Mouse (Mus musculus): ENCODE data around the gene Raet1e.
"Not testable (repeated sequence)": the region's sequence is repeated elsewhere in the genome, so short reads cannot be mapped to it uniquely, and the experiment has no call there.

The Raet1e gene

GRCm38 (mm10) chr10:22165328-22166003 is 7.1 kb downstream of the Raet1e start:
- not testable (repeated sequence) for DNase-seq (ENCODE audit: low spot score)

- DNase-seq (ENCODE audit: low spot score), result not testable (repeated sequence)
These were observed 7.7 kb downstream of the Raet1e start for GRCm38 (mm10) chr10:22166025-22166424.

- not testable (repeated sequence) for DNase-seq (ENCODE audit: low spot score)
These were observed 8.7 kb downstream of the Raet1e start for GRCm38 (mm10) chr10:22167061-22167460.

- DNase-seq (ENCODE audit: low spot score), result not testable (repeated sequence)
These were observed 10.7 kb downstream of the Raet1e start for GRCm38 (mm10) chr10:22169116-22169515.

- DNase-seq (ENCODE audit: low spot score), result not testable (repeated sequence)
These were observed 14.3 kb downstream of the Raet1e start for GRCm38 (mm10) chr10:22172431-22173334.

DNA sequence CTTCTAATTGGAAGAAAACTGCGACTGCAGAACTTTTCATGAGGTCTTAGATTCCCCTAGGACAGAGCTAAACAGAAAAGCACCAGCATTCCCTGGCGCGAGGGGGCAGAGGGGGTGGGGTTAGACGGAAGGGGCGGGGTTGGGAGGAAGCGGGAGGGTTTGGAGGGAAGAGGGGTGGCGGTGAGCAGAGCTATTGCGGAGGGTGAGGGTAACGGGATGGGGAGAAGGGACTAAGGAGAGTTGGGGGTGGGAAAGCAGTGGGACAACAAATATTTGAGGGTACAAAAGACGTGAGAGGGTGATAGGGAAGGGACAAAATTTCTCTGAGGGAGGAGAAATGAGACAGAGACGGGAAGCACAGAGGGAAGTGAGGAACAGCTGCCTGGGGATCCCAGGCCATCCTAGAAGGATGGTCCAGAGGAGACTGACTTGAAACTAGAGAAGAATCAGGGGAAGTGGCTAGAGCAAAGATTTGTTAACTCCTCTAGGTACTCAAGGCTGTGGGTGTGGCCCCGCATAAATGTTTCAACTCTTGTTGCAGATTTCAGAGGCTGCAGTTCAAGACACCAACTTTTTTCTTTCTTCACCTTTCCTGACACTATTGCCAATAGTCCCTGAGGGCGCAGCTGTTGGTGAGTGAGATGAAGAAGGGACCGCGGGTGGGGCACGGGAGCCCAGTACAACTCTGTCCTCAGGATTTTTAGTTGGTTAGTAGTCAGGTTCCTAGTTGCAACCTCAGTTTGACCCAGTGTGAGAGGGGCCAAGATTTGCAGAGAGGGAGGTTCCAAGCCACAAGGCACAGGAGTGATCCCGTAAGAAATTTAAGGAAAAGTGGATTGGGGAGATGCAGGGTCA is 15.2 kb downstream of the Raet1e start:
- not testable (repeated sequence) for DNase-seq (ENCODE audit: low spot score)

DNA sequence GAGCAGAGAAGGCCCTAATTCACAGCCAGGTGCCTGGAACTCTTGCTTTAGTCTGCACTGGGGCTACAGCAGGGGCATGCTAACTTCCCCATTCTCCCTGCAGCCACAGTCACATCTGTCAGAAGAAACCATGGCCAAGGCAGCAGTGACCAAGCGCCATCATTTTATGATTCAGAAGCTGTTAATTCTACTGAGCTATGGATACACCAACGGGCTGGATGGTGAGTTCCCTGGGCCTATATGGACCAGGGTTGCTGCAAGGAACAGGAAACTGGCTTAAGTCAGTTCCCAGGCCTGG is 15.8 kb downstream of the Raet1e start:
- not testable (repeated sequence) for DNase-seq (ENCODE audit: low spot score)

DNA sequence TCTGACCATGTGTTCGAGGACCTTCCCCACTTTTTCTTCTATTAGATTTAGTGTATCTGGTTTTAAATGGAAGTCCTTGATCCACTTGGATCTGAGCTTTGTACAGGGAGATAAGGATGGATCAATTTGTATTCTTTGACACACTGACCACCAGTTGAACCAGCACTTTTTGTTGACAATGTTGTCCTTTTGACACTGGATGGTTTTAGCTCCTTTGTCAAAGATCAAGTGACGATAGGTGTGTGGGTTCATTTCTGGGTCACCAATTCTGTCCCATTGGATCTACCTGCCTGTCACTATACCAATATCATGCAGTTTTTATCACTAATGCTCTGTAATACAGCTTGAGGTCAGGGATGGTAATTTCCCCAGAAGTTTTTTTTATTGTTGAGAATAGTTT is 18.1 kb downstream of the Raet1e start:
- DNase-seq (ENCODE audit: low spot score), result not testable (repeated sequence)

DNA sequence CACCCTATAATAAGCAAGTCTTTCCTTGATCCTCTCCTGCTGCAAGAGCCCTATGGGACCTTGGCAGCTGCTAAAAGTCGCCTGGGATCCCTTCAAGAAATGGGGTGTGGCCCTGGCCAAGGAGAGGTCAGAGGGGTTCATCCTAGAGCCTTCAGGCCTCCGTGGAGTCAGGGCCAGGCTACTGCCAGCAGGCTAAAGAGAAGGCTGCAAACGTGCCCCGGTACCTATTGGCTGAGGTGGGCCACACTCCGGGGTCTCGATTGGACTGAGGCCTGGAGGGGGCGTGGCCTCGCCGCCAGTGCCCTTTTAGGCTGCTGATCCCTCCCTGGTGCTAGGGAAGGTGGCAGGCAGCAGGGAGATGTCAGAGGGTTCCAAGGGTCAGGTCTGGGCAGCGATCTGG is 32.7 kb downstream of the Raet1e start:
- not testable (repeated sequence) for DNase-seq (ENCODE audit: low spot score)

GRCm38 (mm10) chr10:22201352-22201751 is 43.0 kb downstream of the Raet1e start:
- DNase-seq (ENCODE audit: low spot score), result not testable (repeated sequence)

- DNase-seq (ENCODE audit: low spot score), result not testable (repeated sequence)
These were observed 44.6 kb downstream of the Raet1e start for GRCm38 (mm10) chr10:22202784-22203583.

GRCm38 (mm10) chr10:22206443-22206842 is 48.1 kb downstream of the Raet1e start:
- DNase-seq (ENCODE audit: low spot score), result not testable (repeated sequence)

- peak; percentile 68 for DNase-seq (ENCODE audit: low spot score)
These were observed 53.8 kb downstream of the Raet1e start for GRCm38 (mm10) chr10:22212012-22212696.

DNA sequence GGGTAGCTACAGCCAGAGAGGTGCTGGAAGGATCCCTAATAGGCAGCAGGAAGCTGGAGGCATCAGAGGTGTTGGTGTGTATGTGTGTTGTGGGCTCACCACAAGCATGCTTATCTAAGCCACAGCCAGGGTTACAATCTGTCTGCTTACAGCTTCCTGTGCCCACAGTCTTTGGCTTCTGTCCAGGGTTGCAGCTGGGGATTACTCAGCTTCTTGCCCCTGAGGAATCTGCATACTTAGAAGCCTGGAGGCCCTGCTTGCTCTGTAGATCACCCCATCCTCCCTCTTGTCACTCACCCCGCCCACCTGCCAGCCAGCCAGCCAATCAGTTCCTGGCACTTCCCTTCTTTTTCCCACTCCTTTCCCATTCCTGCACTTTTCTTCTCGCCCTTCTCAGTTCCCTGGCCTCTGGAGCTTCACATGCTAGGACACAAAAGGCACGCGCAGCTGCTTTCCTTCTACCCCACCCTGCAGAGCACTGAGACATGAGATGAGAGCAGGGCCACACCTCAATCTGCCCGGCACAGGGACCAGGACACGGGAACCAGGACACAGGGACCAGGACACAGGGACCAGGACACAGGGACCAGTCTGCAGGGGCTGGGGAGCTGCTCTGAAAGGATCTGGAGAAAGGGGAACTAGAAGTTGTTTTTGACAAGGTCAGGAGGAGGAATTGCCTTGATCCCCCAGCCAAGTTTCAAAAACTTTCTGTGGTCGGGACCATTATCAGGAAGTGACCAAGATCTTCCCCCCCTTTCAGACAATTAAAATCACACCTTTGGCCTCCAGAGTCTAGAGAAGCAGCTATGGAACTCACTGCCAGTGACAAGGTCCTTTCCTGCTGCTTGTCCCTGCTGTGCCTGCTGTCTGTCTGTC is 65.3 kb downstream of the Raet1e start:
- DNase-seq (ENCODE audit: low spot score), result not testable (repeated sequence)

DNA sequence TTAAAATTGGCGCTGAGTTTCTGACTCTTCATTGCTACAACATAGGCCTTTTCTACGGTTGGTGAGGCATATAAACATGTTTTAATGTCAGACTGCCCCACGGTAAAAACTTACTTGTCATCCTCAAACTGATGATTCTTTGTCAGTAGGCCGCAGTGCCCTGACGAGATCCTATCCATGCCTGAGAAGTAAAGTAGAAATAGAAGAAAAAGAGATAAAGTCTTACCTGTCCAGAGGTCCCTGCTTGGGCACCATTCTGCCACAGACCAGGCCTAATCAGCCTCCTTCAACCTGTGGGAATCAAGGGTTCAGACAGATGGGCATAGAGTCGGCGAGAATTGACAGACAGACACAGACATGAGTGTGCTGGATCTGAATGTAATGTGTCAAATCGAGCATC is 106.7 kb downstream of the Raet1e start:
- DNase-seq (ENCODE audit: low spot score), result no peak

GRCm38 (mm10) chr10:22270879-22271786 is 112.8 kb downstream of the Raet1e start:
- DNase-seq (ENCODE audit: low spot score), result not testable (repeated sequence)

GRCm38 (mm10) chr10:22272914-22273683 is 114.7 kb downstream of the Raet1e start:
- DNase-seq (ENCODE audit: low spot score), result not testable (repeated sequence)
